Mouse (Mus musculus): ENCODE data around the gene Tcf20. TPM values are rescaled to one million over a fixed set of nuclear protein-coding genes. Genes with fewer than 3 reads are reported as not detected.

Tcf20 gene
- polyA plus RNA-seq, 1 experiment, result 48.7 TPM

DNA sequence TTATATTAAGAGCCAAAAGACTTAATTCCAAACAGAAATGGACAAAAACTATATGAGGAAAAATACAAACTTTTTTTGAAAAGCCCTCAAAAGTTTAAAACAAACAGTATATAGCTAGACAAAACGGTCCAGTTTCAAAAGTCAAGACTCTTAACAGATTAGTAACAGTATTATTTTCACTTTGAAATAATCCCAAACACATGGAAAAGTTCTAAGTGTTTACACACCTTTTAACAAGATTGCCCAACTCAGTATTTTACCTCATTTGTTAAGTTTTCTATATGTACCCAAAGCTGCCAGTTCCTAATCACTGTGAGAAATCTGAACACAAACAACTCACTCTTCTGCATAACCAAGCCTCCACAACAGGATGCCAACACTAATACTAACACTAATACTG lies 124.0 kb downstream of the Tcf20 start:
- no peak overlapping the region for H3K27ac ChIP-seq (ENCODE audit: control insufficient read depth, insufficient read depth, low read length)
- no peaks in the 10 kb centered on the region for H3K27me3 ChIP-seq (ENCODE audit: control insufficient read depth, insufficient read depth, low read length)
- no peaks in the 10 kb centered on the region for H3K4me1 ChIP-seq (replicated peaks; ENCODE audit: control insufficient read depth, insufficient read depth, low read length)
- no peak for DNase-seq
- no peaks in the 10 kb centered on the region for H3K36me3 ChIP-seq (ENCODE audit: control insufficient read depth, insufficient read depth, low read length)
- 98% methylated on average over 1 of the region's 1 CpGs for WGBS
- H3K4me3 ChIP-seq (ENCODE audit: control insufficient read depth, insufficient read depth, low read length), result no peak overlapping the region
- TF ChIP-seq CTCF (IDR thresholded peaks at IDR 0.05; ENCODE audit: borderline replicate concordance, control insufficient read depth, extremely low read depth, insufficient read depth, low read length, poor library complexity) (no peak), POLR2A (IDR thresholded peaks at IDR 0.05; ENCODE audit: control insufficient read depth, extremely low read depth, insufficient read depth, low read length, poor library complexity) (no peak)

DNA sequence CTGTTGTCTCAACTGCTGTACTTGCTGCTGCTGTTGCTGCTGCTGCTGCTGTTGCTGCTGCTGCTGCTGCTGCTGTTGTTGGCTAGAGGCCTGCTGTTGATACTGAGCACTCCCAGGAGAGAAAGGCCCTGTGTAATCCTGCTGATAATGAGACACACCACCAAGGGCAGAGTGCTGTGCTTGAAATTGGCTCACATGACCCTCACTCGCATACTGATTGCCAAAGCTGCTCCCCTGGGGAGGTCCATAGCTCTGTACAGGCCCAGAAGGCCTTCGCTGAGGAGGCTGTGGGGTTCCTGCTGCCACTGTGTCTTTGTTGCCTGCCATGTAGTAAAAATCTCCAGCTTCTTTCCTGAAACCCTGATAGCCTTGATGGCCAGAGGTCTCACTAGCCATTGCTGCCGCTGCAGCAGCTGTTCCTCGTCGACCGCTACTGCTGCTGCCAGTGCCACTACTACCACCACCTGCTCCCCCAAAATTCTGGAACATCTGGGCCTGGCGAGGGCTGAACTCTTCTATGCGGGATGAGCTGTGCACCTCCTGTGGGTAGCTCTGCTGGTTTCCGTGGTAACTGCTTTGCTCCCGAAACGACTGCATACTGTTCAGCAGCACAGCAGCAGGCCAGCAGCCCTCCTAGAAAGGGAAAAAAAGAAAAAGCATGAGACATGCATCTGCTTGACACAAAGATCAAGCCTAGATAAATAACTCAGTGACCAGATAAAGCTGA lies 130.9 kb downstream of the Tcf20 start:
- WGBS, result 77% methylated on average over 11 of the region's 11 CpGs
- H3K27ac ChIP-seq (ENCODE audit: control insufficient read depth, insufficient read depth, low read length), result no peak overlapping the region

DNA sequence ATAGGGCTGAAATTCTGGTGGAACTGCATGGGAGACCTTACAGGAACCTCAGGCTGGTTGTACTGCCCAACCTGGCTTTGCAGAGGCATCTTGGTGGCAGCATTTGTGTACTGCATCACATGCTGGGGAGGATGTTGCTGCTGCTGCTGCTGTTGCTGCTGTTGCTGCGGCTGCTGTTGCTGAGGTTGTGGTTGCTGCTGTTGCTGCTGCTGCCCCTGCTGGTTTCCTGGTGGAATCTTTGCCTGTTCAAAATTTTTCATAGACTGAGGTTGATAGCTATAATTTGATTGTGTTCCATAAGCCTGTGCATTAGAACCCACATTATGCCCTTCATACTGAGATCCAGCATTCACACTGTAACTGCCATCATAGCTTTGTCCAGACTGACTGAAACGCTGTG lies 131.6 kb downstream of the Tcf20 start:
- H3K4me1 ChIP-seq (replicated peaks; ENCODE audit: control insufficient read depth, insufficient read depth, low read length), result 0 out of 2 replicates have a peak, but pooled peaks cover 5% of the 10 kb centered on the region
- peaks cover 49% of the 10 kb centered on the region for H3K36me3 ChIP-seq (ENCODE audit: control insufficient read depth, insufficient read depth, low read length)
- WGBS, result 86% methylated on average over 2 of the region's 2 CpGs
- no peak overlapping the region for H3K27ac ChIP-seq (ENCODE audit: control insufficient read depth, insufficient read depth, low read length)
- TF ChIP-seq POLR2A (IDR thresholded peaks at IDR 0.05; ENCODE audit: control insufficient read depth, extremely low read depth, insufficient read depth, low read length, poor library complexity) (no peak), CTCF (IDR thresholded peaks at IDR 0.05; ENCODE audit: borderline replicate concordance, control insufficient read depth, extremely low read depth, insufficient read depth, low read length, poor library complexity) (no peak)
- H3K4me3 ChIP-seq (ENCODE audit: control insufficient read depth, insufficient read depth, low read length), result no peak overlapping the region
- DNase-seq, result no peak
- H3K27me3 ChIP-seq (ENCODE audit: control insufficient read depth, insufficient read depth, low read length), result no peaks in the 10 kb centered on the region

More for the DNA sequence above, 130.9 kb downstream of the Tcf20 start:
- TF ChIP-seq CTCF (IDR thresholded peaks at IDR 0.05; ENCODE audit: borderline replicate concordance, control insufficient read depth, extremely low read depth, insufficient read depth, low read length, poor library complexity), result no peak
- no peak for TF ChIP-seq POLR2A (IDR thresholded peaks at IDR 0.05; ENCODE audit: control insufficient read depth, extremely low read depth, insufficient read depth, low read length, poor library complexity)
- peaks cover 49% of the 10 kb centered on the region for H3K36me3 ChIP-seq (ENCODE audit: control insufficient read depth, insufficient read depth, low read length)
- no peak for DNase-seq
- H3K27me3 ChIP-seq (ENCODE audit: control insufficient read depth, insufficient read depth, low read length), result no peaks in the 10 kb centered on the region
- H3K4me1 ChIP-seq (replicated peaks; ENCODE audit: control insufficient read depth, insufficient read depth, low read length), result no peaks in the 10 kb centered on the region
- no peak overlapping the region for H3K4me3 ChIP-seq (ENCODE audit: control insufficient read depth, insufficient read depth, low read length)

DNA sequence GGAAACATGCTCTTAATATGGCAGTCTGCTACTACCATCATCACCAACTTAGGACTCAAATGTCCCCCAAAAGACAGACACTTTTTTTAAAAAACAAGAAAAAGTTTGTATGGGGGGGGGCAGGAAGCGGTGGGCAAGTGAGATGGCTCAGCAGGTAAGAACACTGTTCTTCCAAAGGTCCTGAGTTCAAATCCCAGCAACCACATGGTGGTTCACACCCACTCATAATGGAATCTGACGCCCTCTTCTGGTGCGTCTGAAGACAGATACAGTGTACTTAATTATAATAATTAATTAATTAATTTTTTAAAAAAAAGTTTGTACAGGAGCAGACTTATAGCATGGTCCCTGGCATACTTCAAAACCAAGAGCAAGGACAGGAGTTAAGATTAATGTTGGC lies 148.5 kb downstream of the Tcf20 start:
- Histone ChIP-seq H3K36me3 (ENCODE audit: control insufficient read depth, insufficient read depth, low read length) (peaks cover 3% of the 10 kb centered on the region), H3K27ac (ENCODE audit: control insufficient read depth, insufficient read depth, low read length) (no peak overlapping the region), H3K27me3 (ENCODE audit: control insufficient read depth, insufficient read depth, low read length) (no peaks in the 10 kb centered on the region), H3K4me1 (replicated peaks; ENCODE audit: control insufficient read depth, insufficient read depth, low read length) (no peaks in the 10 kb centered on the region), H3K4me3 (ENCODE audit: control insufficient read depth, insufficient read depth, low read length) (no peak overlapping the region)
- 98% methylated on average over 3 of the region's 3 CpGs for WGBS
- DNase-seq, result no peak
- no peak for TF ChIP-seq CTCF (IDR thresholded peaks at IDR 0.05; ENCODE audit: borderline replicate concordance, control insufficient read depth, extremely low read depth, insufficient read depth, low read length, poor library complexity)
- no peak for TF ChIP-seq POLR2A (IDR thresholded peaks at IDR 0.05; ENCODE audit: control insufficient read depth, extremely low read depth, insufficient read depth, low read length, poor library complexity)

DNA sequence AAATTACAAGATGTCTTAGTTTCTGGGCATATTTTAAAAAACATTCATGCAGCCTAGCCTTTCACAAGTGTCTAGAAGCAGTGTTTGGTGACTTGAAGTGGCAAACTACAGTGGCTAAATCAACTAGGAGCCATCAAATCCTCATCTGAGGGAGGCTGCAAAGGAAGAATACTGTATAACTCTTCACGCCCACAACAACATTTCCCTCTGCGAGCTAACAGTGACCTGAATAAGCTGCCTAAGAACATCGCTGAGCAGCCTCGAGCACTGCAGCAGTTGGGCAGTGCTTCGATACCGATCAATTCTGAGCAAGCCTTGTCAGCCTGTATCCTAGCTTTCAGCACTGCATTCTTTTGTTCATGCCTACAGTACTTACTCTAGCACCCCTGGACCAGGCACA lies 157.8 kb downstream of the Tcf20 start:
- Histone ChIP-seq H3K27me3 (ENCODE audit: control insufficient read depth, insufficient read depth, low read length) (no peaks in the 10 kb centered on the region), H3K27ac (ENCODE audit: control insufficient read depth, insufficient read depth, low read length) (no peak overlapping the region), H3K4me1 (replicated peaks; ENCODE audit: control insufficient read depth, insufficient read depth, low read length) (no peaks in the 10 kb centered on the region), H3K36me3 (ENCODE audit: control insufficient read depth, insufficient read depth, low read length) (no peaks in the 10 kb centered on the region), H3K4me3 (ENCODE audit: control insufficient read depth, insufficient read depth, low read length) (no peak overlapping the region)
- no peak for DNase-seq
- WGBS, result 98% methylated on average over 6 of the region's 6 CpGs
- TF ChIP-seq POLR2A (IDR thresholded peaks at IDR 0.05; ENCODE audit: control insufficient read depth, extremely low read depth, insufficient read depth, low read length, poor library complexity) (no peak), CTCF (IDR thresholded peaks at IDR 0.05; ENCODE audit: borderline replicate concordance, control insufficient read depth, extremely low read depth, insufficient read depth, low read length, poor library complexity) (no peak)

DNA sequence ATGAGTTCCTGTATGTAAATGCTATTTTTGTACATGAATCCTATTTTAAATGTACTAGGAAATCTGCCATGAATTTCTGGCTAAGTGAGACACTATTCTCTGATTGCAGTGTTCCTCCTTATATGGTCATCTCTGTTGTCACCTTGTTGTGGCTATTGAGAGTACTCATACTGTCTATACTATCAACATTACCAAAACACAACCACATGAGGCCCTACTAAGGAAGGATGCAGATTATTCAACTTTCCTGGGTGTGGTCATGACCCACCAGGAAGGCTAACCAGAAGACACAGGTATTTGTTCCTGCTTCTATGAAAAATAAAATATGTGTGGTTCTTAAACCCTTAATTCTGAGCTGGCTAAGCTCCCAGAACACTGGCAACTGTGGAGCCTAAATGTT lies 161.8 kb downstream of the Tcf20 start:
- Histone ChIP-seq H3K27me3 (ENCODE audit: control insufficient read depth, insufficient read depth, low read length) (no peaks in the 10 kb centered on the region), H3K4me3 (ENCODE audit: control insufficient read depth, insufficient read depth, low read length) (no peak overlapping the region), H3K4me1 (replicated peaks; ENCODE audit: control insufficient read depth, insufficient read depth, low read length) (no peaks in the 10 kb centered on the region), H3K27ac (ENCODE audit: control insufficient read depth, insufficient read depth, low read length) (no peak overlapping the region), H3K36me3 (ENCODE audit: control insufficient read depth, insufficient read depth, low read length) (peaks cover 26% of the 10 kb centered on the region)
- TF ChIP-seq POLR2A (IDR thresholded peaks at IDR 0.05; ENCODE audit: control insufficient read depth, extremely low read depth, insufficient read depth, low read length, poor library complexity), result no peak
- TF ChIP-seq CTCF (IDR thresholded peaks at IDR 0.05; ENCODE audit: borderline replicate concordance, control insufficient read depth, extremely low read depth, insufficient read depth, low read length, poor library complexity), result no peak
- DNase-seq, result no peak
